Mouse (Mus musculus): ENCODE results near the gene Dazap1. TPM values are rescaled to one million over a fixed set of nuclear protein-coding genes. Genes with fewer than 3 reads are reported as not detected.
A peak's percentile ranks its signal among the peaks of the same experiment; 100 is the strongest.
"Not testable (repeated sequence)": the region's sequence is repeated elsewhere in the genome, so short reads cannot be mapped to it uniquely, and the experiment has no call there.

Dazap1 gene
- 45.6 and 49.1 TPM in 2 replicates for polyA plus RNA-seq (2012; rRNA removed)

DNA sequence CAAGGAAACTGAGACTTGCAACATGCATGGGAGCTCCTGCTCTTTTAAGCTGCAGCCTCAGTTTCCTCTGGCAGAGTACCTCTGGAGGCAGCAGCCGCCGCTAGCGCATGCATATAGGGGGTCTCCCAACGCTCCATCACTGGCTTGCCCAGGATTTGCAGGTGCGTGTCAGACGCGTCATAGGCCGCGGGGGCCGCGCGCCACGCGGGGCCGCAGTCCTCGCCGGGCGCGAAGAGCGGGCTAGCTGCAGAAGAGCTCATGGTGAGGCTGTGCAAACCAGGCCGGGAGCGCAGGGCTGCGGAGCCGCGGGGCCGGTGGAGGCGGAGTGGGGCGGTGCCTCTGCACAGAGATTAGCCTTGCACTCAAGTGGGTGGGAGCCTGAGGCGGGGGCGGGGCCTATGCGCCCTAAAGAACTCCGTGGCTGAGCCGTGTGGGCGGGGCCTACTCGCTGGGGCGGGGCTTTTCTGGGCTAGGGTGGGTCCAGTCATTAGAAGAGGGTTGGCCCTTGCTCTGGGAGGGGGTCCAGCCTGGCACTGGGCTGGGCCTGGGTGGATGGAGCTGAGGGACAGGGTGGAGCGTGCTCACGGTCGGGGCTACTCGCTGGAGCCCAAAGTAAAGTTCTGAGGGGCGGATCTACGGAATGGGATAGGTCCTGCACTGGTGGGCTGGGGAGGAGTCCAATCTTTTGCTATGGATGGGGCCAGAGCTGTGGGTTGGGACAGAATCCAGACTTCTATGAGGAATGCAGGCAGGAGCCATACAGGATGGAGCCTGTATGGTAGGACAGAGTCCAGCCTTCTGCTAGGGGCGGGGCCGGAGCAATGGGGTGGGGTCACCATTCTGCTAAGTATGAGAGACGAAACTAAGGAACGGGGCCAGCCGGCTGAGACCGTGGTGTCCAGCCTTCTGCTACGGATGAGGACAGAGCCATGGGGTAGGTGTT is at the start of gene Dazap1, which contains the start of gene Gamt:
Dazap1 (plus strand) TSS at position 845 of the 943 bp plus-strand sequence.
Gamt (minus strand) TSS at position 371 of the 943 bp plus-strand sequence.
- Histone ChIP-seq H3K36me3 (ENCODE audit: control insufficient read depth, insufficient read depth, low read length) (no peaks in the 10 kb centered on the region), H3K27ac (ENCODE audit: insufficient read depth, low read depth, low read length) (peak within 1 kb of the TSS; percentile 94), H3K4me1 (ENCODE audit: control insufficient read depth, insufficient read depth, low read length) (peaks cover 11% of the 10 kb centered on the region; the same call in 1 of the 2 replicates), H3K27me3 (replicated peaks; ENCODE audit: control insufficient read depth, insufficient read depth, low read length) (no peaks in the 10 kb centered on the region), H3K4me3 (ENCODE audit: insufficient read depth, low read depth, low read length) (peak within 1 kb of the TSS; percentile 60)
- TF ChIP-seq POLR2A (IDR thresholded peaks at IDR 0.05; ENCODE audit: low read depth, low read length), result peak; percentile 27
- TF ChIP-seq CTCF (conservative IDR thresholded peaks at IDR 0.05; ENCODE audit: insufficient read depth, insufficient read length, low read depth, low read length), result no peak
- WGBS, result under 1% methylated on average over 49 of the region's 49 CpGs
- DNase-seq, result peak; percentile 99

DNA sequence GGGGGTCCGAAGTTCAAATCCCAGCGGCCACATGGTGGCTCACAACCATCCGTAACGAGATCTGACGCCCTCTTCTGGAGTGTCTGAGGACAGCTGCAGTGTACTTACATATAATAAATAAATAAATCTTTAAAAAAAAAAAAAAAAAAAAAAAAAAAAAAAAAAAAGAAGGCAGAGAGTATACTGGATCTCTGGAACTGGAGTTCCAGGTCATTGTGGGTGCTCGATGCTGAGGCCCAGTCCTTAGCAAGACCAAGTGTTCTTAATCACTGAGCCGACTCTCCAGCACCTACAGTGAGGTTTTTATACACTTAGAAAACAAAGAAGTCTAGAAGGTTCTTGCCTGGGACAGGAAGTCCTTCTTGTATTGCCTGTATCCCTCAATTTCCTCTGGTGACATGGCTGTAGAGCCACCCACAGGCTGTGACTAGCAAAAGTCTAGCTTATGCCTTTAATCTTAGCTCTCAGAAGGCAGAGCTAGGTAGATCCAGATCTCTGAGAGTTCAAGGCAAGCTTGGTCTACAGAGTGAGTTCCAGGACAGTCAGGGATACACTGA is 49.7 kb upstream of the Dazap1 start:
- not testable (repeated sequence) for H3K36me3 ChIP-seq (ENCODE audit: control insufficient read depth, insufficient read depth, low read length); H3K27ac ChIP-seq (ENCODE audit: insufficient read depth, low read depth, low read length); H3K4me3 ChIP-seq (ENCODE audit: insufficient read depth, low read depth, low read length); H3K4me1 ChIP-seq (ENCODE audit: control insufficient read depth, insufficient read depth, low read length); H3K27me3 ChIP-seq (replicated peaks; ENCODE audit: control insufficient read depth, insufficient read depth, low read length); DNase-seq
- 68% methylated on average over 7 of the region's 7 CpGs for WGBS

DNA sequence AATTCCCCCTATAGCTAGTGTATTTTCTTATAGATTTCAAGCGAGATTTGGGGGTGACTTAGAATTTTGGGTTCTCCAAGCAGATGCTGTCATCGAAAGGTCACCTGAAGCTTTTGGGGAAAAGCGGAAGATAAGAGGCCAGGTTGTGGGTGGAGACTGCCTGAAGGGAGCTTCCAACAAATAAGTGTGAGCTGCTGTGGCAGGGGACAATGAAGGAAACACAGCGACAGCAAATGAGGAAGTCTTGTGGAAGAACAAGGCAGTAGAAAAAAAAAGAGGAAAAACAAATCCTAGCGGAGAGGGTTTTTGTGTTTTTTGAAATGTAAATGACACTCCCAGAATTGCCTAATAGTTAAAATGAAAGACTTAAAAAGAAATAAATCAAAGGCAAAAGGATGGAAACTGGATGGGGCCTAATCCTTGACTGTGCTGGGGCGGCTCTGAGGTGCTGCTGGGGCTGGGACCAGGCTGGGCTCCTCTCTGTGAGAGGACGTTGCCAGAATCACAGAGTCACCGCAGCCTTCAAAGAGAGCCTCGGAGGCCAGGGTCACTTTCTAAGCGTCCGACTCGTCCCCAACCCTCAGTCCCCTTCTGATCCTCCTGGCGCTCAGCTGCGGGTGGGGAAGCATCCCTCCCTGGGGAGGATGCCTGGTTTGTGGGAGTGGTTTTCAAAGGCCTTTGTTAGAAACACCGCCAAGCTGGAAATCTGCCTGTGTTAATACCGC is 46.1 kb upstream of the Dazap1 start:
- WGBS, result 65% methylated on average over 16 of the region's 16 CpGs
- H3K36me3 ChIP-seq (ENCODE audit: control insufficient read depth, insufficient read depth, low read length), result no peaks in the 10 kb centered on the region
- H3K4me3 ChIP-seq (ENCODE audit: insufficient read depth, low read depth, low read length), result no peak overlapping the region
- no peak for TF ChIP-seq POLR2A (IDR thresholded peaks at IDR 0.05; ENCODE audit: low read depth, low read length)
- TF ChIP-seq CTCF (conservative IDR thresholded peaks at IDR 0.05; ENCODE audit: insufficient read depth, insufficient read length, low read depth, low read length), result no peak
- no peaks in the 10 kb centered on the region for H3K4me1 ChIP-seq (ENCODE audit: control insufficient read depth, insufficient read depth, low read length)
- H3K27ac ChIP-seq (ENCODE audit: insufficient read depth, low read depth, low read length), result no peak overlapping the region
- DNase-seq, result no peak
- H3K27me3 ChIP-seq (replicated peaks; ENCODE audit: control insufficient read depth, insufficient read depth, low read length), result no peaks in the 10 kb centered on the region

DNA sequence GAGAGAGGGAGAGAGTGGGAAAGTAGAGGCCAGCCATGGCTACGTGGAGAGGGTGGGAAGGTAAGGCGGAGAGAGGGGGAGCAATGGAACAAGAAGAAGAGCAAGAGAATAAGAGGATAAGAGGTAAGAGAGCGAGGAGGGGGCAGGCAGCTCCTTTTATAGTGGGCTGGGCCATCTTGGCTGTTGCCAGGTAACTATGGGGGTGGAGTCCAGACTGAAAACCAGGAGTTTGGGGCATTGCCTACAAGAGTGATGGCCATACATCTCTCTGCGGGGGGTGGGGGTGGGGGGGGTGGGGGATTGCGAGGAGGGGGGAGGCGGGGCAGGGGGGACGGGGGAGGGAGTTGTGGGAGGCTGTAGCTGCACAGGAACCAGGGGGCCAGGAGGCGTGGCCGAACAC is 40.6 kb upstream of the Dazap1 start:
- no peak for DNase-seq
- Histone ChIP-seq H3K4me3 (ENCODE audit: insufficient read depth, low read depth, low read length) (no peak overlapping the region), H3K27me3 (replicated peaks; ENCODE audit: control insufficient read depth, insufficient read depth, low read length) (no peaks in the 10 kb centered on the region), H3K4me1 (ENCODE audit: control insufficient read depth, insufficient read depth, low read length) (no peaks in the 10 kb centered on the region), H3K27ac (ENCODE audit: insufficient read depth, low read depth, low read length) (no peak overlapping the region), H3K36me3 (ENCODE audit: control insufficient read depth, insufficient read depth, low read length) (no peaks in the 10 kb centered on the region)
- WGBS, result 60% methylated on average over 7 of the region's 9 CpGs
- no peak for TF ChIP-seq CTCF (conservative IDR thresholded peaks at IDR 0.05; ENCODE audit: insufficient read depth, insufficient read length, low read depth, low read length)
- TF ChIP-seq POLR2A (IDR thresholded peaks at IDR 0.05; ENCODE audit: low read depth, low read length), result no peak

DNA sequence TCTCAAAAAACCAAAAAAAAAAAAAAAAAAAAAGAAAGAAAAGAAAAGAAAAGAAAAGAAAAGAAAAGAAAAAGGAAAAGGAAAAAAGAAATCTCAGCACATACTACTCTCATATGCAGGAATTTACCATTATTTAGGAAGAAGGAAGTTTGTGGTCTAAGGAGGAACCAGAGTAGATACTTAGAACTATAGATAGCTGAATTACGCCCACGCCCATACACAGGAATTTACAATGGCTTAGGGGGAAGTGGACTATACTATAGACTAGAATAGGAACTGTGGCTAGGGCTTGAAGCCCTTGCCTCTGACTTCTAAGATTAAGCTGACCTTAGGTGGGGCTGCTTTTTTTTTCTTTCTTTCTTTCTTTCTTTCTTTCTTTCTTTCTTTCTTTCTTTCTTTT is 38.1 kb upstream of the Dazap1 start:
- not testable (repeated sequence) for DNase-seq; H3K36me3 ChIP-seq (ENCODE audit: control insufficient read depth, insufficient read depth, low read length)
- WGBS, result 94% methylated on average over 2 of the region's 2 CpGs

DNA sequence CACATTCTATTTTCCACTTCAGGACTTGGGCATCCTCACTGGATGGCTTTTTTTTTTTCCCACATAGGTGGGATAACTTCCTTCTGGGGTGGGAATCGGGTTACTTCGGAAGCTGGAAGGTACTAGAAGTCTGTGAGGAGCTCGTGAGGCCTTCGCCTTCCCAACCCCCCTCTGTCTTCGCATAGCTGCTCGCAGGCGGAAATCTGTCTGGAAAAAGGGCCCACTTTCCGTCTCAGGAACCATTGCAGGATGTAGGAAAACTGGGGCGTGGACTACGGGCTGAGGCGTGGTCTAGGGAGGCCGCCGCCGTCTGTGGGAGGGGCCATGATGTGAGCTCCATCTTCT is 35.2 kb upstream of the Dazap1 start:
- H3K27ac ChIP-seq (ENCODE audit: insufficient read depth, low read depth, low read length), result peak overlapping the region; percentile 92
- H3K4me3 ChIP-seq (ENCODE audit: insufficient read depth, low read depth, low read length), result peak overlapping the region; percentile 16; the same call in 1 of the 2 replicates
- peaks cover 13% of the 10 kb centered on the region for H3K4me1 ChIP-seq (ENCODE audit: control insufficient read depth, insufficient read depth, low read length)
- no peaks in the 10 kb centered on the region for H3K27me3 ChIP-seq (replicated peaks; ENCODE audit: control insufficient read depth, insufficient read depth, low read length)
- no peaks in the 10 kb centered on the region for H3K36me3 ChIP-seq (ENCODE audit: control insufficient read depth, insufficient read depth, low read length)
- WGBS, result under 1% methylated on average over 14 of the region's 14 CpGs
- no peak for DNase-seq
- TF ChIP-seq POLR2A (IDR thresholded peaks at IDR 0.05; ENCODE audit: low read depth, low read length) (no peak), CTCF (conservative IDR thresholded peaks at IDR 0.05; ENCODE audit: insufficient read depth, insufficient read length, low read depth, low read length) (no peak)

More for the DNA sequence above, 38.1 kb upstream of the Dazap1 start:
- H3K4me1 ChIP-seq (ENCODE audit: control insufficient read depth, insufficient read depth, low read length), result peaks cover 11% of the 10 kb centered on the region
- H3K27ac ChIP-seq (ENCODE audit: insufficient read depth, low read depth, low read length); H3K4me3 ChIP-seq (ENCODE audit: insufficient read depth, low read depth, low read length); H3K27me3 ChIP-seq (replicated peaks; ENCODE audit: control insufficient read depth, insufficient read depth, low read length): not testable (repeated sequence)

All from kidney, adult 2 months (tissue).